9 mouse cellular contexts compared by ENCODE assay signal in the genomic region with DNA sequence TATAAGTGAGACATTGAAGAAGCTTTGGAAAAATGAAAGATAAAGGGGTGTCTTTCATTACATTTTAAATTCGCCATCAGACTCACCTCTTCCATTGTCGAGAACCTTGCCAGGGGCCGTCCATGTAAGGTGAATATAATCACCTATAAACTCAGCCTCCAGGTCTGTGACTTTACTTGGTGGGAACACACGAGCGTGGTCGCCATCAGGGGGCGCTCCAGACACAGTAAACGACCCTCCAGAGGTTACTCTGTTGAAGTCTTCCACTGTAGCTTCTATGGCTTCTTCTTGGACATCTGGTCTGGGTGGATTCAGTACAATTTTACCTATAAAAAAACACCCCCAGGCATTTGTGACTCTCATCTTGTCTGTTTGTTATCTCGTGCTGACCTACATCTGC. TPM values are rescaled to one million over a fixed set of nuclear protein-coding genes. Genes with fewer than 3 reads are reported as not detected.
DNase-seq lines count a peak whose midpoint lies in the region; ATAC-seq and TF ChIP-seq lines count a peak whose summit lies in the region.
"Had no signal": no experiment of that assay in that cellular context is flagged by ENCODE, and none has a peak within 500 bp of the region (broad histone marks: within the 10 kb centered on the region; RNA-seq: fewer than 3 reads in every experiment).

No protein-coding gene starts in this region.

- no peak overlapping the region for H3K4me3 ChIP-seq in gastrocnemius, adult 2 months
- no peak overlapping the region for H3K4me3 ChIP-seq in lung, adult 2 months (replicated peaks; ENCODE audit: extremely low read depth, low read depth, low read length)
- H3K4me3 ChIP-seq in kidney, postnatal 0 days (replicated peaks; ENCODE audit: low read depth, low read length): no peak overlapping the region
- H3K4me3 ChIP-seq: limb, embryonic 13.5 days had no signal

- no peaks in the 10 kb centered on the region for H3K9me3 ChIP-seq in kidney, postnatal 0 days (replicated peaks; ENCODE audit: low read length)
- H3K9me3 ChIP-seq: limb, embryonic 13.5 days had no signal

- no peak overlapping the region for H3K9ac ChIP-seq in kidney, postnatal 0 days (ENCODE audit: low read depth, low read length)
- H3K9ac ChIP-seq: limb, embryonic 13.5 days had no signal

- no peak for DNase-seq in gastrocnemius, adult 2 months
- no peak for DNase-seq in gastrocnemius, postnatal 25 days
- peak; percentile 24 for DNase-seq in lung, adult 2 months
- no peak for DNase-seq in lung, postnatal 25 days (ENCODE audit: low spot score)
- DNase-seq in adrenal gland, postnatal 14 days: peak; percentile 70
- peak; percentile 50 for DNase-seq in kidney, postnatal 0 days (ENCODE audit: low spot score)
- DNase-seq in retina, embryonic 14.5 days (ENCODE audit: low spot score): peak; percentile 64
- DNase-seq in yolk sac, embryonic 10.5 days (ENCODE audit: low spot score): no peak

- no peaks in the 10 kb centered on the region for H3K27me3 ChIP-seq in kidney, postnatal 0 days (ENCODE audit: insufficient read depth, low read length)
- H3K27me3 ChIP-seq: limb, embryonic 13.5 days had no signal

- H3K36me3 ChIP-seq in kidney, postnatal 0 days (ENCODE audit: insufficient read depth, low read length): no peaks in the 10 kb centered on the region
- H3K36me3 ChIP-seq: limb, embryonic 13.5 days had no signal

- no peak overlapping the region for H3K4me2 ChIP-seq in kidney, postnatal 0 days (ENCODE audit: low read length)
- H3K4me2 ChIP-seq: limb, embryonic 13.5 days had no signal

- no peak for TF ChIP-seq POLR2A in lung, adult 2 months (IDR thresholded peaks at IDR 0.05; ENCODE audit: borderline replicate concordance, extremely low read depth, low read depth, low read length)

- peak; percentile 53 for TF ChIP-seq CTCF in gastrocnemius, adult 2 months (IDR thresholded peaks at IDR 0.05)
- TF ChIP-seq CTCF in lung, adult 2 months (IDR thresholded peaks at IDR 0.05; ENCODE audit: insufficient read depth, low read length): peak; percentile 44; the same call in 1 of the 2 replicates
- peak; percentile 60 for TF ChIP-seq CTCF in kidney, postnatal 0 days (IDR thresholded peaks at IDR 0.05; ENCODE audit: low read depth)

- WGBS in lung, adult 2 months: 29% methylated on average over 9 of the region's 9 CpGs
- 28% methylated on average over 9 of the region's 9 CpGs for WGBS in kidney, postnatal 0 days

- no peaks in the 10 kb centered on the region for H3K4me1 ChIP-seq in lung, adult 2 months (ENCODE audit: control insufficient read depth, insufficient read depth, low read length)
- H3K4me1 ChIP-seq in kidney, postnatal 0 days (replicated peaks; ENCODE audit: insufficient read depth, low read length): no peaks in the 10 kb centered on the region
- H3K4me1 ChIP-seq: limb, embryonic 13.5 days had no signal

- intact Hi-C loops in gastrocnemius, adult 2 months (cut with DNase I): loop anchor here (10.0 kb wide), 1 partner anchor 288 kb away; no protein-coding TSS in a partner anchor

- no peak for ATAC-seq in kidney, postnatal 0 days (replicated peaks; ENCODE audit: low FRiP score, low read depth)

- no peak overlapping the region for H3K27ac ChIP-seq in gastrocnemius, adult 2 months
- no peak overlapping the region for H3K27ac ChIP-seq in kidney, postnatal 0 days
- H3K27ac ChIP-seq: limb, embryonic 13.5 days had no signal

RNA-seq across cellular contexts. Expression of a gene that starts 16.7 kb away (rescaled TPM):
- 100 to 1,000 TPM; 328 to 379 TPM for total RNA-seq in gastrocnemius, adult 2 months (2021)
- total RNA-seq in gastrocnemius, postnatal 25 days (2021): 100 to 1,000 TPM; 289 to 299 TPM
- 26.2 and 26.5 TPM in 2 replicates for polyA plus RNA-seq in lung, adult 2 months (2012; rRNA removed)
- 266 and 290 TPM in 2 replicates for total RNA-seq in adrenal gland, postnatal 14 days (2021)
- polyA plus RNA-seq in kidney, postnatal 0 days (2015; fragmentation: Nextera tagmentation; extraction: Ambion mirVana): 128 and 129 TPM in 2 replicates

RNA-seq across cellular contexts. Expression of a gene that starts 23.9 kb away (rescaled TPM):
- under 1 TPM in 1 of 2 experiments, not detected in 1; 0.15 TPM for total RNA-seq in gastrocnemius, adult 2 months (2021)
- under 1 TPM in 1 of 2 experiments, not detected in 1; 0.40 TPM for total RNA-seq in gastrocnemius, postnatal 25 days (2021)
- 0.63 and 0.80 TPM in 2 replicates for polyA plus RNA-seq in lung, adult 2 months (2012; rRNA removed)
- total RNA-seq in adrenal gland, postnatal 14 days (2021): 8.4 and 8.9 TPM in 2 replicates
- polyA plus RNA-seq in kidney, postnatal 0 days (2015; fragmentation: Nextera tagmentation; extraction: Ambion mirVana): 16.1 and 20.4 TPM in 2 replicates

Comparison
In these comparisons a context has a peak if more than half of its experiments do, and no peak if none do; other contexts are left out.
1. DNase-seq: peak in lung, adult 2 months (single experiment), adrenal gland, postnatal 14 days (single experiment), kidney, postnatal 0 days (single experiment) and retina, embryonic 14.5 days (single experiment); none in gastrocnemius, adult 2 months (single experiment), gastrocnemius, postnatal 25 days (single experiment), lung, postnatal 25 days (single experiment) and yolk sac, embryonic 10.5 days (single experiment).
2. Peak in every context shown above with its lines, with median percentiles within 50 percentile points of each other: CTCF ChIP-seq.